Mouse (Mus musculus) ZHBTc4 (cell line): ENCODE data around the gene Tmem138.
"Not testable (repeated sequence)": the region's sequence is repeated elsewhere in the genome, so short reads cannot be mapped to it uniquely, and the experiment has no call there.

ENCODE experiments used
- DNase-seq: peaks from one replicate; pipeline ENCODE4 v3.0.0-alpha.2; 2011; ENCODE audit warnings: low read depth, low spot score

Tmem138 gene

DNA sequence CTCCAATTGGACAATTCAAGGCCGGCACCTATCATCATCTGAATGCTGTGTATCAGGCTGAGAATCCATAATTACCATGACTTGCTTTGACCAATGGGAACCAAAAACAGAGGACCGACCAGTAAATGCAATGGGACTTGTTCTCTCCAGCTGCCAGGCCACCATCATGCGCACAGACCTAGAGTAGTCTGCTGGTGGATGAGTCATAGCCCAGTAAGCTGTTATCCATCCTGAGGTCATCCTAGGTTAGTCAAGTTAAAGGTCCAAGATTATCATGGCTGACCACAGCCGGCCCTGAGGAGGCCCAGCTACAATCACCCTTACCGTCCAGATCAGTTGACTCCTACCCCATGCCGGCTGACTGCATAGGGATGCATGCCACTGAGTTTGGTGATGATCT lies 7.5 kb downstream of the Tmem138 start:
- DNase-seq: no peak

DNA sequence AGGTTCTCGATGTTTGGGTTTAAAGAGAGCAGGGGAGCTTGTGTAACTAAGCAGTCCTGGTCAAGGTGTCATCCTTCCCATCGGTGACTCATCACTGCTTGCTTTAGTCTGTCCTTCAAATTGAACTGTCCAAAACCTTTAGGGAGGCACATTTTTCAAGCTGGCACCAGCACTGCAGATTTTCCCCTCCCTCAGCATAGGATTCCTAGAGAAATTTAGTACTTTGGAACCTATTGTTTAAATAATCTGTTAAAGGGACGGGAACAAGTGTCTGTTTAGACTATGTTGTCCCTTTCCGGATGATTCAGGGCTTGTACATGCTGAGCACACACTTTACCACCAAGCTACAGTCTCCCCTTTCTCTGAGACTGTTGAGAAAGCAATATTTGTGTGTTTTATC lies 11.9 kb downstream of the Tmem138 start:
- no peak for DNase-seq

DNA sequence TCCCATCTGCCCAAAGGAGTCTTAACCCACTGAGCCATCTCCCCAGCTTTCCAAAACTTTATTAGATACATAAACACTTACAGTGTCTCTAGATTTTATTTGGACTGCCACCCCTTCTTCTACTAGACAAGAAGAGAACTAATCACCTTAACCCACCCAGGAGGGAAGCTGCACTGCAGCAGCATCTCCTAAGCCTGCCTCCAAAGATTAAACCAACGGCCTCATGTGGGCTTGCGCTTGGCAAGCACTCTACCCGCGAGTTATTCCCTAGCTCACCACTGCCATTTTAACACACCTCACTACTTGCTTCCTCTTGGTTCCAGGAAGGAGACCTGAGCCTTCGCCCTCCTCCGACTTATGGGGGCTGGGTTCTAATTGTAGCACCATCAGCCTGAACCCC lies 12.9 kb downstream of the Tmem138 start:
- no peak for DNase-seq

DNA sequence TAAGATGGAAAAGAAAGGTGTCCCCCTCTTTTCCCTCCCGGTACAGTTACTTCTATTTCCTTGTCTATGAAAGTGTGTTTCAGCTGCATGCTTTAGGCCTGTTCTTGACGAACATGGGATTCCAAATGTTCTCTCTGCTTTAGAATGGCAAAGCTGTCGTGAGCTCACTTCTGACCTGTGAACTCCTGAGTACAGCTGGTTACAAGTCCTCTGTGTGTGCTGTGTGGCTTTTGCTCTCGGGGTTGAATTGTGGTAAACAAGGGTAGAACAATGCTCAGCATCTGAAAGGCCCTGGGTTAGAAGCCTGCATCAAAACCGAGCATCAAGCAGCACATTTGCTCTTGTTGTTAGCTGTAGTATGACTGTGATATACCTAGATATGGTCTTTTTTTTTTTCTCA lies 14.8 kb downstream of the Tmem138 start:
- no peak for DNase-seq

DNA sequence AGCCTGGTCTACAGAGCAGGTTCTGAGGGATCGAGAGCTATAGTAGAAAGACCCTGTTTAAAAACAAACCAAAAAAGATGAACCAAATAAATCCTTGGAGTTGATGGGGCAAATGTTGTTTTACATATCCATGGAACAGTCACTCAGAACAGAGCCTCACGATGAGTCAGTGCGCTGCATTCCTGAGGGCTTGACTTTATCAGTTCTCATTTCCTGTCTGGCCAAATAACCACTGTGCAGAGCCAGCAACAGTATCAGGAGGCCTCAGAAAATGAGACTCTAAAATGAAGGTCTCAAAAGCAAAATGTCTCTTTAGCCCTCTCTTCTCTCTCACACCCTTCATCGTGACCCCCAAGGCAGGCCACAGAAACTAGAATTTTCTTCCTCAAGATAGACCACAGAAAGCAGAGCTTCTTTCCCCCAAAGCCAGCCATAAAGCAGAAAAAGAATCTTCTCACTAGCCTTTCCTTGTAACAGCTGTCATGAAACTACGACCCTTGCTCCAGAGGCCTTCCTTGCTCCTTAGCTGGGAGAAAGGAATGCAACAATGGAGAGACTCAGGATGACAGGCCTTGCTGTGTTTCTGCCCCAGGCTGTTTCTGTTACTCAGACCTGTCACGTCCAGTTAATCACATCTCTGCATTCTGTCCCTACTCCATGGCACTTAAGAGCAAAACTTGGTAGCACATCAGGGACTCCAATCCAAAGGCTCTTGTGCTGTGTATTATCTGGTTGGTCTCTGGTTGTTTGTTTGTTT lies 15.4 kb downstream of the Tmem138 start:
- no peak for DNase-seq

DNA sequence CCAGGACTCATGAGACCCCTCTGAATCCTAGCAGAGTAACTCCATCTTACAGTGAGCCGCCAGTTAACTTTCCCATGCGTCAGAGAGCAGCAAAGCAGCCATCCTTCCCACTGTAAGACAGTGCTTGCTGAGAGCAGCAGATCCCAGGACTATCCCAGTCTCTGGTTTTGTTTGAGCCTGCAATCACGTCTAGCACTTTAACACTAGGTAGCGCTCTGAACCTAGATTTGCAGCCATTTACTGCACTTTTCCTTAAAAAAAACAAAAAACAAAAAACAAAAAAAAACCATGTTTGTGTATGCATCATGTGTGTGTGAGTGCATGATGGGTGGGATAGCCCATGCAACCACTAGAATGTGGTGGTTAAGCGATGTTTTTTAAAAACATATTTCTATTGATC lies 17.1 kb downstream of the Tmem138 start:
- peak; percentile 39 for DNase-seq

DNA sequence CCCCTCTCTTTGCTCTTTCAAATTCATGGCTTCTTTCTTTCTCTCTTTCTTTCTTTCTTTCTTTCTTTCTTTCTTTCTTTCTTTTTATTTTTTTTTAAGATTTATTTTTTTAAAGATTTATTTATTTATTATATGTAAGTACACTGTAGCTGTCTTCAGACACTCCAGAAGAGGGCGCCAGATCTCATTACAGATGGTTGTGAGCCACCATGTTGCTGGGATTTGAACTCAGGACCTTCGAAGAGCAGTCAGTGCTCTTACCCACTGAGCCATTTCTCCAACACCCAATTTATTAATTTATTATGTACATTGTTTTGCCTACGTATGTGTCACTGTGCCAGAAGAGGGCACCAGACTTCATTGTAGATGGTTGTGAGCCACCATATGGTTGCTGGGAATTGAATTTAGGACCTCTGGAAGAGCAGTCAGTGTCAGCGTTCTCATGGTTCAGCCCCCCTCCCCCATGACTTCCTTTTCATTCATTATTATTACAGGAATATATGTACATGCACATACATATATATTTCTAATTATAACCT lies 19.3 kb downstream of the Tmem138 start:
- DNase-seq: not testable (repeated sequence)

DNA sequence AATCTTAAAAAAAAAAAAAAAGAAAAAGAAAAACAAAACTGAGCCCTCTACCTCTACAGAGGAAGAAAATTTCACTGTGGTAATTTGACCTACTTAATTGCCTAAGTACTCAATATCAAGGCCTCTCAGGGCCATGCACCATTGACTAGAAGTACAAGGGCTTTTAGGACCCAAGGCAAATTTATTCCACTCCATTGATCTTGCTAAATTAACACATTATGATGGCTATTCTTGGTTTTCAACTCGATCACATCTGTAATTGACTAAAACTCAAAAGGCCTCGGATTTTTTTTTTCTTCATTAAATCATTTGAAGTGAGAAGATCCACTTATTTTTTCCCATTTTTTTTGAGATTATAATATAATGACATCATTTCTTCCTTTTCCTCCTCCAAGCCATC lies 19.7 kb downstream of the Tmem138 start:
- DNase-seq: no peak

DNA sequence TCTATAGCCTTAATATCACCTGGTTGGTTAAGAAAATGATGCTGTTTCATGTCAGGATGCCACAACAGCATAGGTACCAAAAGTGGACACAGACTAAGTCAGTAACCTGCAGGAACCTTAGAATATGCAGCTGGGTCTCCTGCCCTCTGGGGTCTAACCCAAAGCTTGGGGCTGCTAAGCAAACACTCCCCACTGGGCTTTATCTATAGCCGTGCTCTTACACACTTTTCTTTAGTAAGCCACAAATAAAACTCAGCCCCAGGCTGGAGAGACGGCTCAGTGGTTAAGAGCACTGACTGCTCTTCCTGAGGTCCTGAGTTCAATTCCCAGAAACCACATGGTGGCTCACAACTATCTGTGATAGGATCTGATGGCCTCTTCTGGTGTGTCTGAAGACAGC lies 20.2 kb downstream of the Tmem138 start:
- no peak for DNase-seq

DNA sequence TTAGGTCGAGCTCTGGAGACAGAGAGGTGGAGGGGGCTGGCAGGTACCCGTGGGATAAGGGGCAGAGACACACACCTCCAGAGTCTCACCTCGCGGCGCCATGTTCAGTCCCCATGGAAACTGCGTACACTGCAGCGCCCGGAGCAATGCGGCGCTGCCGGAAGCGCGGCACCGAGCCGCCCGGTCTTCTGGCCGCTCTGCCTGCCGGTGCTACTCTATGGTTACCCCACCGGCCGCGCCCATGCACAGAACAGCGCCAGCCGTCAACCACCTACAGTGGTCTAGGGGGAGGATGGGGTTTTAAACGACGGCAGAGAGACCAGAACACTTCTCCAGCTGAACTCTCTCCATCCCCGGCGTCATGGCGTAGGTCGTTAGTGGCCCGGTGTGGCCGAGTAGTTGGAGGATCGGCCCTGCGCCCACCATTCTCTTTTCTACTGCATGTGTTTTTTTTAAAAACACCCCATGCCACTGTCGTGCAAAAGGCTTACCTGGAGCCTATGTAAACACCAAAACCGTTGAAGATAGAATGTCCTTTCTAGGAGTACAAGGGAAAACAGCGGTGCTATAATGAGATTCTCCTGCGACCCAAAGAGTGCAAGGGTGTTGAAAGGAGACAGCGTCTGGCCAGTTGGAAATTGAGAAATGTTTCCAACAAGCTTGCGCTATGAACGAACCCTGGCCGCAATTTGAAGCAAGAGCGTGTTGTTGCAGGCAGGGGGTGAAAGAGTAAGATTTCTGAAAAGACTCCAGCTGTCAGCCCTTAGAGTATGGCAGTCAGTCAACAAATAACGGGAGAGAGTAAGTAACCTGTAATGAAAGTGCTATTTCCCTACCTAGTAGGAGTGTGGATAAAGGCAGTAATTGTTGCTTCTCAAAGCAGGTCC lies 21.3 kb downstream of the Tmem138 start, which contains the start of gene Tmem216:
TSS of gene Tmem216 (minus strand) at position 615 of the 887 bp plus-strand sequence.
- DNase-seq: peak; percentile 92

DNA sequence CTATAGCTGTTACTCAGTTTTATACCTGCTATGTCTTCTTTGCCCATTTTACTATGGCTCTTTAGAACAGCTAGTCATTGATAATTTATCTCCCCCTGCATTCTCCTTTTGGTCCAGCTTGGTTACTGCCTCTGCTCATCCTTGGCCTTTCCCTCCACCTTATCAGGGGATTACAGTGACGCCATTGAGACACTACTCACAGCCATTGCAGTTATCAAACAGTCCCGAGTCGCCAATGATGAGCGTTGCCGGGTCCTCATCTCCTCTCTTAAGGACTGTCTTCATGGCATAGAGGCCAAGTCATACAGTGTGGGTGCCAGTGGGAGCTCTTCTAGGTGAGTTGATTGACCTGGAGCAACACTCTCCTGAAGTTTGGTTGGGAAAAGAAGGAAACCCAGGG lies 37.7 kb downstream of the Tmem138 start:
- no peak for DNase-seq

DNA sequence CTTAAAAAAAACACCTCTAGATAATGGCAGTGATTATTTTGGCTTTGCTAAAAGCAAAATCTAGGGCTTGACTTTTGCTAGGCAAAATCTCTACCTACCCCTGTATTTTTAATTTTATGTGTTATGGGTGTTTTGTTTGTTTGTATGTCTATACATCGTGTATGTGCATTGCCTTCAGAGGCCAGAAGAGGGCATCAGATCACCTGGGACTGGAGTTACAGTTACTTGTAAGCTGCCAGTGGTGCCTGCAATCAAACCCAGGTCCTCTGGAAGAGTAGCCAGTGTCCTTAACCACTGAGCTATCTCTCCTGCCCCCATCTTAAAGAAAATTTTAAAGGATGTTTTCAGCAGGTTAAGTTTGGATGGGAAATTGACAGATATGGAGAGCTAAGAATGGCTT lies 47.1 kb downstream of the Tmem138 start:
- peak; percentile 61 for DNase-seq

DNA sequence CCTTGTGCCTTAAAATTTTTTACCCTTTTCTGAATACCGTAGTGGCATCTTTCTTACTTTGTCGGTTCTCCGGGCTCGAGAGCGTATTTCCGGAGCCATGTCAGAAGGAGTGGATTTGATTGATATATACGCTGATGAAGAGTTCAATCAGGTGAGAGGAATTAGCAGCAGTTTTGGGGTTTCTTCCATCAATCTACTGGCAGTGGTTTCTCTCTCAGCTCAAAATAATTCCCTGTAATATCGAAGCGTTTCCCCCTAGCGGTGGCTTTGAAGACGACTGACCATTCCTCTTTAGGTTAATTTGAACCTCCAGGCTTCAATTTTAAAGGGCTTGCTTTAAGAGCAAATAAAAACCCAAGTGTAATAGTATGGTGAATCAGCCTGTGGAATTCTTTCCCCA lies 51.3 kb downstream of the Tmem138 start, which contains the start of gene Sdhaf2:
TSS of gene Sdhaf2 (minus strand) at position 233 of the 400 bp plus-strand sequence.
- peak; percentile 72 for DNase-seq

DNA sequence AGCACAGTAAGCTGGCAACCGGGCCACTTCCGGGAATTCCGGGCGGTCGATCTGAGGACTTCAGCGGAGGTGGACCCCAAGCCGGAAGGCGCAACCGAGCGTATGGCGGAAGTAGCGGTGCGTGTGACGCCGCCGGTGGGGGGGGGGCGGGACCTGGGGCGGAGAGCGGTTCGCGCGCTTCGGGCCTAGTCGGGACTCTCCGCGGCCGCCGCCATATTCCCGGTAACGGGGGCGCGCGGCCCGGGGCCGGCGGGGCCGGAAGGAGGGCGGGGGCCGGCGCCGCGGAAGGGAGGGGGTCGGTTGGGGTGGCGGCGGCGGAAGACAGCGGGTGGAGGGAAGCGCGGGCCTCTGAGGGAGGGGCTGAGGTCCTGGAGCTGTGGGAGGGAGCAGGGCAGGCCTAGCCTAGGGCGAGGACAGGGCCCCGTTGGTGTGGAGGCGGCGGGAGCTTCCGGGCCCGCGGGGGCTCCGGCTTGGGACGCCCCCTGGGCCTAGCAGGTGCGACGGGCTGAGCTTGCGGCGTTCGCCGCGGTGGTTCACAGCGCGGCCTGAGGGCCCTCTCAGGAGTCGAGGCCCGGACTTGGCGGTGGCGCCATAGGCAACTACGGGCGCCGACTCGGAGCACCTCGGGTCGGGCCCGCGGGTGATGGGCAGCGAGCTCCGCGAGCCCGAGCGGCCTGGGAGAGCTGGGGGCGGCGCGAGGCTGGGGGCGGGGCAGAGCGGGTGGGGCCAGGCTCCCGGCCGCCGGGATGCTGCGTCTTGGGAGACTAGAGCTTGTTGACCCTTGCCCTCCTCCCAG lies 51.9 kb downstream of the Tmem138 start, which contains the start of gene Cpsf7:
TSS of gene Cpsf7 (plus strand) at position 161 of the 796 bp plus-strand sequence.
- DNase-seq: peak; percentile 96

DNA sequence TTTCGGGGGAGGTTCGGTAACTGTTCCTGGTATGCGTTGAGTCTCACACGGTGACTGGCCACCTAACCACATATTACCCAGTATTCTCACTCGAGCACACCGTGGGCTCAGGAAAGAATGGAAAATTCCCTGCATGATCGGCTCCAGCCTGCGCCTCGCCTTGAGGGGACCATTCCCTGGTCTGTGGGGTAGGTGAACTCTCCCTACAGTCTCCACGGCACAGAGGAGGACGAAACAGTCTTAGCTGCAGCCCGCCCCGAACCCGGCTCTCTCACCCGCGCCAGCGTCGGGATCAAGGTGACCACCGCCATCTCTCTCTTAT lies 52.4 kb downstream of the Tmem138 start:
- DNase-seq: no peak

DNA sequence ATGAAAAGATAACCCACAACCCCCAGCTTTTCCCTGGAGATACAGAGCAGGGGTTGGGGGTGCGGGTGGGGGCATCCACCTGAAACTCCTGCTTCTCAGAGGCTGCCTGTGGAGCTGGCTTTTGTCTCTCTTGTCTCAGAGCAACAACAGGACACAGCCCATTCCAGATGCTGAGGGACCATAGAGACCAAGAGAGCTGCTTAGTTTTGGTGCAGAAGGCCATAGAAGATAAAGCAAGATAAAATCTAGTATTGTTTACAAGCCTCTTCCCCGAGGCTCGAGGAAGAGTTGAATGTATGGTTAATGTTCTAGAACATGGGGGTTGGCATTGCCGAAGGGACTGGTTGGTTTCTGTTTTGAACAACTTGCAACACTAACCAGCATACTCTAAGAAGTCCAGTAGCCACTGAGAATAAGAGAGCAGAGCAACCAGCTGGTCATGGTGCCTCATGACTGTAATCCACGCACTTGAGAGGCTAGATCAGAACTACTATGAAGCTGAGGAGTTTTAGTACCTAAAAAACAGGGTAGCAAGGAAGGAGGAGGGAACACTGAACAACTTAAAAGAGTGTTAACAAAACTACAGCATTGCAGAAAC lies 53.6 kb downstream of the Tmem138 start:
- DNase-seq: no peak

DNA sequence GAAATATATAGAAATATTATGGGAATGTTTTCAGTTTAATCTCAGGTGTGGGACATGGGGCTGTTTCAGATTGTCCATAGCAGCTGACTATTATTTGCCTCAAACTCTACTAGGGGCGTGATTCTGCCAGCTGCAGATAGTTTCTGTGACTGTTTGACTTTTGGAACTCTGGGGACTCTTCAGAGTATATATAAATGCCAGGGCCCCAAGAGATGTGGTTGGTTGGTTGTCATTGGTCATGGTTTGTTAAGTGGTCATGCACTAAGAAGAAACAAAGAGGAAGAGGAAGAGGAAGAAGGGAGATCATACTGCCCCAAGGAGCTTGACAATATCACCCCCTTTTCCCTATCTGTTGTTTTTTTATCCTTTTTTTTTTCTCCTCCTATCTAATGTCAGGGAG lies 55.2 kb downstream of the Tmem138 start:
- DNase-seq: no peak
